Mouse (Mus musculus): ENCODE results near the gene Tnf.

- TF ChIP-seq TCF12 (IDR thresholded peaks at IDR 0.05; ENCODE audit: insufficient read depth, poor library complexity, severe bottlenecking): no peak
- TF ChIP-seq POLR2A (IDR thresholded peaks at IDR 0.05; ENCODE audit: insufficient read length, low read depth): no peak
- TF ChIP-seq MAX (IDR thresholded peaks at IDR 0.05; ENCODE audit: low read depth): no peak
- TF ChIP-seq POLR2AphosphoS2 (IDR thresholded peaks at IDR 0.05; ENCODE audit: insufficient read length, low read depth): no peak
Observed at GRCm38 (mm10) chr17:35180093-35180492, 21.7 kb downstream of the Tnf start.

All from myocyte (in vitro differentiated cells).